Comparison of ENCODE assay signal across 8 mouse cellular contexts in the genomic region with DNA sequence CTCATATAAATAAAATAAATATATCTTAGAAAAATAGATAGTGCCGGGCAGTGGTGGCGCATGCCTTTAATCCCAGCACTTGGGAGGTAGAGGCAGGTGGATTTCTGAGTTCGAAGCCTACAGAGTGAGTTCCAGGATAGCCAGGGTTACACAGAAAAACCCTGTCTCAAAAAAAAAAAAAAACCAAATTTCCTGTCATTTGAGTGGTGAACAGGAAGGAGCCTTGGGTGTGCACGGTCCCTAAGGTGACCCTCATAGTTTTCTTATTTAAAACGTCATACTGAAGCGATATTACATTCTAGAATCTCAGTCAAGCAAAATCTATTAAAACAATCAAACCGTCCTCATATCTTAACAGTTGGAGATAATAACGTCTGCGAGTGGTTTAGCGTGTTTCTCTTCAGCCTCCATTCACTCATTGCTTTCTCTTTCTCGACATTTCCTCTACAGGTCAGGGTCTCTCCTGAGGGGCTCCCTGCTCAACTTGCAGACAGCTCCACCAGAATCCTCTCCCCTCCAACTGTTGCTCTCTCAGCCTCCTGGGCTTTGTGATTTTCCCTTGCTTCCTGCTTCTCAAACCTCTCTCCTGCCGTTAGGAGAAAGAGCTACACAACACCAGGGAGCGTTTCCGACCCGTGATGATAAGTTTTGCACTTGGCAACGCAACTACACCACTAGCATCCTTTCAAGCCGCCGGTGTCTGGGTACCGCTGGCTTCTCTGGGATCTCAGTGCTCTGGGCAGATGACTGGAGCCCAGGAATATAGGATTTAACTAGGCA. TPM values are rescaled to one million over a fixed set of nuclear protein-coding genes. Genes with fewer than 3 reads are reported as not detected.
DNase-seq lines count a peak whose midpoint lies in the region; ATAC-seq and TF ChIP-seq lines count a peak whose summit lies in the region.

No protein-coding gene starts in this region.

- H3K36me3 ChIP-seq in testis, adult 2 months (ENCODE audit: control insufficient read depth, insufficient read depth, low read length), result no peaks in the 10 kb centered on the region
- no peaks in the 10 kb centered on the region for H3K36me3 ChIP-seq in forebrain, embryonic 15.5 days
- H3K36me3 ChIP-seq in hindbrain, postnatal 0 days (ENCODE audit: insufficient read depth, low read length), result no peaks in the 10 kb centered on the region
- no peaks in the 10 kb centered on the region for H3K36me3 ChIP-seq in liver, adult 2 months (ENCODE audit: control insufficient read depth, insufficient read depth, low read length)
- no peaks in the 10 kb centered on the region for H3K36me3 ChIP-seq in midbrain, postnatal 0 days (ENCODE audit: insufficient read depth, low read length)
- no peaks in the 10 kb centered on the region for H3K36me3 ChIP-seq in thymus, adult 2 months (ENCODE audit: control insufficient read depth, insufficient read depth, low read length)

- 22% methylated on average over 19 of the region's 19 CpGs for WGBS in forebrain, embryonic 15.5 days
- 23% methylated on average over 19 of the region's 19 CpGs for WGBS in hindbrain, postnatal 0 days
- 30% methylated on average over 19 of the region's 19 CpGs for WGBS in liver, adult 2 months
- 21% methylated on average over 19 of the region's 19 CpGs for WGBS in midbrain, postnatal 0 days
- WGBS in thymus, adult 2 months, result 12% methylated on average over 19 of the region's 19 CpGs

- H3K4me2 ChIP-seq in forebrain, embryonic 15.5 days (replicated peaks), result peak overlapping the region; percentile 55
- H3K4me2 ChIP-seq in hindbrain, postnatal 0 days (ENCODE audit: low read depth, low read length), result peak overlapping the region; percentile 71
- H3K4me2 ChIP-seq in midbrain, postnatal 0 days (ENCODE audit: low read depth, low read length, poor library complexity, severe bottlenecking), result peak overlapping the region; percentile 57

- 0 out of 2 replicates have a peak, but pooled peaks have one; percentile 12 for TF ChIP-seq POLR2A in testis, adult 2 months (IDR thresholded peaks at IDR 0.05; ENCODE audit: control insufficient read depth, low read depth, low read length)
- no peak for TF ChIP-seq POLR2A in liver, adult 2 months (IDR thresholded peaks at IDR 0.05; ENCODE audit: extremely low read depth, insufficient read depth, low read length)
- TF ChIP-seq POLR2A in thymus, adult 2 months (IDR thresholded peaks at IDR 0.05; ENCODE audit: control insufficient read depth, extremely low read depth, insufficient read depth, low read length, poor library complexity), result peak; percentile 18; the same call in 1 of the 2 replicates

- peak overlapping the region; percentile 51 for H3K9ac ChIP-seq in forebrain, embryonic 15.5 days (replicated peaks)
- peak overlapping the region; percentile 39; the same call in 1 of the 2 replicates for H3K9ac ChIP-seq in hindbrain, postnatal 0 days (replicated peaks; ENCODE audit: low read length)
- no peak overlapping the region; the same call in 1 of the 2 replicates for H3K9ac ChIP-seq in liver, adult 2 months (ENCODE audit: low read depth, low read length)
- H3K9ac ChIP-seq in midbrain, postnatal 0 days (replicated peaks; ENCODE audit: low read length, poor library complexity, severe bottlenecking), result peak overlapping the region; percentile 48

- peaks cover 11% of the 10 kb centered on the region for H3K4me1 ChIP-seq in testis, adult 2 months (ENCODE audit: control insufficient read depth, insufficient read depth, low read length)
- H3K4me1 ChIP-seq in forebrain, embryonic 15.5 days, result peaks cover 7% of the 10 kb centered on the region; the same call in 1 of the 2 replicates
- H3K4me1 ChIP-seq in hindbrain, postnatal 0 days (ENCODE audit: insufficient read depth, low read length), result no peaks in the 10 kb centered on the region
- peaks cover 3% of the 10 kb centered on the region for H3K4me1 ChIP-seq in liver, adult 2 months (ENCODE audit: control insufficient read depth, insufficient read depth, low read length)
- no peaks in the 10 kb centered on the region for H3K4me1 ChIP-seq in midbrain, postnatal 0 days (ENCODE audit: insufficient read depth, low read length)
- no peaks in the 10 kb centered on the region for H3K4me1 ChIP-seq in thymus, adult 2 months (replicated peaks; ENCODE audit: control insufficient read depth, insufficient read depth, low read length)

- no peaks in the 10 kb centered on the region for H3K9me3 ChIP-seq in forebrain, embryonic 15.5 days
- no peaks in the 10 kb centered on the region for H3K9me3 ChIP-seq in hindbrain, postnatal 0 days (ENCODE audit: low read length)
- no peaks in the 10 kb centered on the region for H3K9me3 ChIP-seq in midbrain, postnatal 0 days (ENCODE audit: low read length)

- no peaks in the 10 kb centered on the region for H3K79me2 ChIP-seq in liver, adult 2 months (ENCODE audit: control insufficient read depth, insufficient read depth, low read length)

- peak overlapping the region; percentile 93 for H3K4me3 ChIP-seq in testis, adult 2 months (ENCODE audit: control insufficient read depth, low read depth, low read length)
- peak overlapping the region; percentile 86 for H3K4me3 ChIP-seq in forebrain, embryonic 15.5 days
- peak overlapping the region; percentile 63 for H3K4me3 ChIP-seq in hindbrain, postnatal 0 days (ENCODE audit: low read length)
- H3K4me3 ChIP-seq in liver, adult 2 months (ENCODE audit: insufficient read depth, low read depth, low read length), result peak overlapping the region; percentile 22; the same call in 1 of the 2 replicates
- H3K4me3 ChIP-seq in midbrain, postnatal 0 days (ENCODE audit: low read depth, low read length), result peak overlapping the region; percentile 75
- H3K4me3 ChIP-seq in thymus, adult 2 months (ENCODE audit: control insufficient read depth, insufficient read depth, low read length), result peak overlapping the region; percentile 62

- H3K27ac ChIP-seq in testis, adult 2 months (ENCODE audit: control insufficient read depth, insufficient read depth, low read depth, low read length), result peak overlapping the region; percentile 81
- H3K27ac ChIP-seq in forebrain, embryonic 15.5 days (replicated peaks), result peak overlapping the region; percentile 49; the same call in 1 of the 2 replicates
- peak overlapping the region; percentile 16; the same call in 1 of the 2 replicates for H3K27ac ChIP-seq in hindbrain, postnatal 0 days
- no peak overlapping the region for H3K27ac ChIP-seq in liver, adult 2 months (replicated peaks; ENCODE audit: insufficient read depth, low read depth, low read length)
- H3K27ac ChIP-seq in midbrain, postnatal 0 days (ENCODE audit: low read depth, low read length), result no peak overlapping the region
- H3K27ac ChIP-seq in thymus, adult 2 months (ENCODE audit: control insufficient read depth, insufficient read depth, low read length), result peak overlapping the region; percentile 80

- ATAC-seq in forebrain, embryonic 15.5 days (replicated peaks), result no peak
- no peak for ATAC-seq in hindbrain, postnatal 0 days
- ATAC-seq in midbrain, postnatal 0 days (ENCODE audit: low FRiP score), result no peak

- no peak for TF ChIP-seq CTCF in testis, adult 2 months (IDR thresholded peaks at IDR 0.05; ENCODE audit: control insufficient read depth, insufficient read depth, insufficient replicate concordance, low read depth, low read length)
- TF ChIP-seq CTCF in hindbrain, postnatal 0 days (IDR thresholded peaks at IDR 0.05; ENCODE audit: low read depth), result no peak
- TF ChIP-seq CTCF in liver, adult 2 months (IDR thresholded peaks at IDR 0.05; ENCODE audit: low read depth, low read length), result no peak
- peak; percentile 29; the same call in 1 of the 2 replicates for TF ChIP-seq CTCF in midbrain, postnatal 0 days (IDR thresholded peaks at IDR 0.05)
- TF ChIP-seq CTCF in thymus, adult 2 months (IDR thresholded peaks at IDR 0.05; ENCODE audit: borderline replicate concordance, control insufficient read depth, extremely low read depth, insufficient read depth, low read length, poor library complexity), result no peak

- no peaks in the 10 kb centered on the region for H3K27me3 ChIP-seq in testis, adult 2 months (ENCODE audit: control insufficient read depth, insufficient read depth, low read length)
- H3K27me3 ChIP-seq in forebrain, embryonic 15.5 days, result no peaks in the 10 kb centered on the region
- H3K27me3 ChIP-seq in hindbrain, postnatal 0 days (ENCODE audit: insufficient read depth, low read length), result no peaks in the 10 kb centered on the region
- no peaks in the 10 kb centered on the region for H3K27me3 ChIP-seq in liver, adult 2 months (ENCODE audit: control insufficient read depth, insufficient read depth, low read length)
- H3K27me3 ChIP-seq in midbrain, postnatal 0 days (ENCODE audit: insufficient read depth, low read length), result no peaks in the 10 kb centered on the region
- no peaks in the 10 kb centered on the region for H3K27me3 ChIP-seq in thymus, adult 2 months (ENCODE audit: control insufficient read depth, insufficient read depth, low read length)

- no peak for DNase-seq in testis, postnatal 14 days (ENCODE audit: low spot score)
- DNase-seq in cerebellum, adult 11-12 months, result peak; percentile 32
- DNase-seq in hindbrain, postnatal 0 days (ENCODE audit: low spot score), result peak; percentile 48
- DNase-seq in liver, adult 2 months (ENCODE audit: extremely low read depth, low read depth, low spot score), result no peak
- peak; percentile 52 for DNase-seq in midbrain, postnatal 0 days (ENCODE audit: low spot score)
- peak; percentile 56 for DNase-seq in thymus, adult 2 months

RNA-seq across cellular contexts. Expression of gene Ctnna3, which starts 1.5 kb away (rescaled TPM):
- 35.0 and 38.9 TPM in 2 replicates for polyA plus RNA-seq in testis, adult 2 months (2012; rRNA removed)
- 0.65 and 1.1 TPM in 2 replicates for polyA plus RNA-seq in forebrain, embryonic 15.5 days (2015; fragmentation: Nextera tagmentation; extraction: Ambion mirVana)
- 2.1 and 2.9 TPM in 2 replicates for total RNA-seq in hindbrain, postnatal 0 days (2014; rRNA removed)
- polyA plus RNA-seq in hindbrain, postnatal 0 days (2015; fragmentation: Nextera tagmentation; extraction: Ambion mirVana), result 1.0 and 1.3 TPM in 2 replicates
- total RNA-seq in liver, adult 2 months (2014; rRNA removed), result 0.07 and 0.09 TPM in 2 replicates
- not detected in 2 replicates for polyA plus RNA-seq in liver, adult 2 months (2012; rRNA removed)
- 1.0 TPM in 2 replicates for total RNA-seq in midbrain, postnatal 0 days (2014; rRNA removed)
- 0.44 and 0.63 TPM in 2 replicates for polyA plus RNA-seq in midbrain, postnatal 0 days (2015; fragmentation: Nextera tagmentation; extraction: Ambion mirVana)
- 0.18 and 0.46 TPM in 2 replicates for polyA plus RNA-seq in thymus, adult 2 months (2012; rRNA removed)

RNA-seq across cellular contexts. Expression of gene Gm7075, which starts 6.8 kb away (rescaled TPM):
- polyA plus RNA-seq in testis, adult 2 months (2012; rRNA removed), result 0.88 TPM in 1 of 2 replicates, not detected in the other
- not detected in 2 replicates for polyA plus RNA-seq in forebrain, embryonic 15.5 days (2015; fragmentation: Nextera tagmentation; extraction: Ambion mirVana)
- total RNA-seq in hindbrain, postnatal 0 days (2014; rRNA removed), result not detected in 2 replicates
- not detected in 2 replicates for polyA plus RNA-seq in hindbrain, postnatal 0 days (2015; fragmentation: Nextera tagmentation; extraction: Ambion mirVana)
- not detected in 2 replicates for total RNA-seq in liver, adult 2 months (2014; rRNA removed)
- not detected in 2 replicates for polyA plus RNA-seq in liver, adult 2 months (2012; rRNA removed)
- not detected in 2 replicates for total RNA-seq in midbrain, postnatal 0 days (2014; rRNA removed)
- polyA plus RNA-seq in midbrain, postnatal 0 days (2015; fragmentation: Nextera tagmentation; extraction: Ambion mirVana), result not detected in 2 replicates
- polyA plus RNA-seq in thymus, adult 2 months (2012; rRNA removed), result not detected in 2 replicates

RNA-seq across cellular contexts. Expression of gene Dnajc12, which starts 46.2 kb away (rescaled TPM):
- polyA plus RNA-seq in testis, adult 2 months (2012; rRNA removed), result 1.6 and 1.7 TPM in 2 replicates
- 7.2 and 9.0 TPM in 2 replicates for polyA plus RNA-seq in forebrain, embryonic 15.5 days (2015; fragmentation: Nextera tagmentation; extraction: Ambion mirVana)
- total RNA-seq in hindbrain, postnatal 0 days (2014; rRNA removed), result 6.6 and 8.4 TPM in 2 replicates
- polyA plus RNA-seq in hindbrain, postnatal 0 days (2015; fragmentation: Nextera tagmentation; extraction: Ambion mirVana), result 23.4 and 24.2 TPM in 2 replicates
- 5.0 and 10.0 TPM in 2 replicates for total RNA-seq in liver, adult 2 months (2014; rRNA removed)
- polyA plus RNA-seq in liver, adult 2 months (2012; rRNA removed), result 2.7 and 3.2 TPM in 2 replicates
- 12.8 and 14.1 TPM in 2 replicates for total RNA-seq in midbrain, postnatal 0 days (2014; rRNA removed)
- 25.5 and 29.1 TPM in 2 replicates for polyA plus RNA-seq in midbrain, postnatal 0 days (2015; fragmentation: Nextera tagmentation; extraction: Ambion mirVana)
- 0.94 and 1.8 TPM in 2 replicates for polyA plus RNA-seq in thymus, adult 2 months (2012; rRNA removed)

RNA-seq across cellular contexts. Expression of gene Sirt1, which starts 46.9 kb away (rescaled TPM):
- 5.8 and 7.0 TPM in 2 replicates for polyA plus RNA-seq in testis, adult 2 months (2012; rRNA removed)
- 4.7 and 5.2 TPM in 2 replicates for polyA plus RNA-seq in forebrain, embryonic 15.5 days (2015; fragmentation: Nextera tagmentation; extraction: Ambion mirVana)
- 11.0 and 12.6 TPM in 2 replicates for total RNA-seq in hindbrain, postnatal 0 days (2014; rRNA removed)
- 3.2 and 3.5 TPM in 2 replicates for polyA plus RNA-seq in hindbrain, postnatal 0 days (2015; fragmentation: Nextera tagmentation; extraction: Ambion mirVana)
- 9.6 and 10.3 TPM in 2 replicates for total RNA-seq in liver, adult 2 months (2014; rRNA removed)
- polyA plus RNA-seq in liver, adult 2 months (2012; rRNA removed), result 1.3 and 1.5 TPM in 2 replicates
- total RNA-seq in midbrain, postnatal 0 days (2014; rRNA removed), result 23.3 and 23.7 TPM in 2 replicates
- 2.6 and 3.5 TPM in 2 replicates for polyA plus RNA-seq in midbrain, postnatal 0 days (2015; fragmentation: Nextera tagmentation; extraction: Ambion mirVana)
- polyA plus RNA-seq in thymus, adult 2 months (2012; rRNA removed), result 10.0 and 11.5 TPM in 2 replicates

Comparison
In these comparisons a context has a peak if more than half of its experiments do, and no peak if none do; other contexts are left out.
1. H3K27ac ChIP-seq: peak in testis, adult 2 months (single experiment), forebrain, embryonic 15.5 days (single experiment), hindbrain, postnatal 0 days (single experiment) and thymus, adult 2 months (single experiment); none in liver, adult 2 months (single experiment) and midbrain, postnatal 0 days (single experiment).
2. H3K4me3 ChIP-seq: peak in every context shown above with its lines; median percentile 93 in testis, adult 2 months; 86 in forebrain, embryonic 15.5 days; 75 in midbrain, postnatal 0 days; 63 in hindbrain, postnatal 0 days; 62 in thymus, adult 2 months; 22 in liver, adult 2 months.
3. DNase-seq: peak in cerebellum, adult 11-12 months (single experiment), hindbrain, postnatal 0 days (single experiment), midbrain, postnatal 0 days (single experiment) and thymus, adult 2 months (single experiment); none in testis, postnatal 14 days (single experiment) and liver, adult 2 months (single experiment).
4. RNA of gene Ctnna3, which starts 1.5 kb away (polyA plus RNA-seq): 35.0 to 38.9 TPM in testis, adult 2 months; 0.65 to 1.1 TPM in forebrain, embryonic 15.5 days, 1.0 to 1.3 TPM in hindbrain, postnatal 0 days, 0.44 to 0.63 TPM in midbrain, postnatal 0 days, 0.18 to 0.46 TPM in thymus, adult 2 months and not detected in liver, adult 2 months; every median in the first group is over 10 times any median in the second.
5. Peak in every context shown above with its lines, with median percentiles within 50 percentile points of each other: H3K4me2 ChIP-seq.